Mouse (Mus musculus): Measurements from ENCODE around the gene Fez2.

Gene Fez2

DNA sequence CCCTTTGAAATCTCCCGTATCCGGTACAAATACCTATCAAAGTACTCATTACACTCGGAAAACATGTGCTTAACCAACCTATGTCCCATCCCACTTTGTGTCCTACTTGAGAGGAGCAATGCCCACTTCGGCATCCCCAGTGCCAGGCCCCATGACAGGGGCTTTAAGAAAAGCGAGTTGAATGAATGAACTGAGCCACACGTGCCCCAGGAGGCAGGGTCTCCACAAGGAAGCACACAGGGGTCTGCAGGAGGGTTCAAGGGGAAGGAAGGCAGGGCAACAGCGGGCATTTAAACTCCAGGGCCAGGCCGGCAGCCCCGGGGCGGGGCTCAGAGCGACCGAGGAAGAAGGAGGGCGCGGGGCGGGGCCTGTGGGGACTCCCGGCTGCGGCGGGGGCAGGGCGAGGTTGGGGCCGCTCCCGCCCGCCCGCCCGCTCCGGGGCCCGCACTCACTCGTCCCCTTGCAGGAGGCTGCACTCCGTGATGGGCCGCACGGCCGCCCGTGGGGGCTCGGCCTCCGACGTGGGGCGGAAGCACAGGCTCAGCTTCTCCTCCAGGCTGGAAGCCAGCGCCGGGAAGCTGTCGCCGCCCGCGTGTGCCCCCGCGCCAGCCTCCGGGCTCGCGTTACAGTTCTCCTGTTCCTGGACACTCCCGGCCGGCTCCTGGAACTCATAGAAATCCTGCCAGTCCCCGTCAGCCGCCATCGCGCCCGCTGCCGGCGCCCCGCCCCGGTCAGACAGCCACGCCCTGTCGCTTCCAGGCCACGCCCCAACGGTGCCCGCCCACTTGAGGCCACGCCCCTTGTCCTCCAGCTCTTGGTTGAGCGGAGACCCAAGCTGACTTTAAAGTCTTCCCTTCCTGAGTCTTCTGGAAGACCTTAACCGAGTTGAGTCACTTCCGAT, at the start of gene Fez2:
Gene Fez2, minus strand, starts transcription at position 772 of the 901 bp plus-strand sequence.
- DNase-seq (ENCODE audit: low read depth, low spot score), result peak; percentile 81

- DNase-seq (ENCODE audit: low read depth, low spot score), result no peak
Observed at GRCm38 (mm10) chr17:78465500-78465899, 47.5 kb upstream of the Fez2 start.

DNA sequence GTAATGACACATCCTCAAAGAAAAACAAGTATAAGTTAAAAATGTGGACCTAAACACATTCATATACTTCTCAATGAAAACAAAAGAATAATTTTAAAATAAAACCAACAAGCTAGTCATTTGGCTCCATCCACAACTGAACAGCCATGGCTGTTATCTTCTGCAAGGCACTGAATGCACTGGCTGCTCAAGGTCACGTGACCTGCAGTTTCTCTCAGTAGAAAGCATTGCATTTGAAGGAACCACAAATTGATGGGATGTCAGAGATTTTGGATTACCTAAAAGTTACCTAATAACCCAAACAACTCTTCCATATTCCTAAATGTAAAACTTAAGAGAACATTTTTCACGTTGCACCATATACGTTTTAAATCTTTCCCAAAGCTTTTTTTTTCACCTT, 47.1 kb upstream of the Fez2 start:
- DNase-seq (ENCODE audit: low read depth, low spot score), result no peak

DNA sequence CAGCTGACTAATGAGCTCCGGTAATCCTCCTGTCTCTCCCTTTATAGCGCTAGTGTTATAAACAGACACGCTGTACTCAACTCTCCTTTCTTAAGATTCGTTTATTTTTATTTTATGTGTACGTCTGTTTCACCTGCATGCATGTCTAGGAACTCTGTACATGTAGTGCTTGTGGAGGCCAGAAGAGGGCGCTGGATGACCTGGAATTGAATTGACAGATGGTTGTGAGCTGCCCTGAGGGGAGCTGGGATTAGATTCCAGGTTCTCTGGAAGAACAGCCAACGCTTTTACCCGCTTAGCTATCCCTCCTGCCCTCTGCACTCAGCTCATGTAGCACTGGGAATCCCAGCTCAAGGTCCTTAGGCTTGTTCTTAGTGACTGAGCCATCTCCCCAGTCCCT, 42.2 kb upstream of the Fez2 start:
- peak; percentile 21 for DNase-seq (ENCODE audit: low read depth, low spot score)

- DNase-seq (ENCODE audit: low read depth, low spot score), result no peak
Observed at GRCm38 (mm10) chr17:78455556-78455955, 37.6 kb upstream of the Fez2 start.

GRCm38 (mm10) chr17:78455114-78455513, 37.2 kb upstream of the Fez2 start:
- peak; percentile 67 for DNase-seq (ENCODE audit: low read depth, low spot score)

GRCm38 (mm10) chr17:78454189-78454977, 36.4 kb upstream of the Fez2 start:
- no peak for DNase-seq (ENCODE audit: low read depth, low spot score)

GRCm38 (mm10) chr17:78453529-78453928, 35.6 kb upstream of the Fez2 start:
- no peak for DNase-seq (ENCODE audit: low read depth, low spot score)

GRCm38 (mm10) chr17:78451886-78452285, 33.9 kb upstream of the Fez2 start:
- no peak for DNase-seq (ENCODE audit: low read depth, low spot score)

DNA sequence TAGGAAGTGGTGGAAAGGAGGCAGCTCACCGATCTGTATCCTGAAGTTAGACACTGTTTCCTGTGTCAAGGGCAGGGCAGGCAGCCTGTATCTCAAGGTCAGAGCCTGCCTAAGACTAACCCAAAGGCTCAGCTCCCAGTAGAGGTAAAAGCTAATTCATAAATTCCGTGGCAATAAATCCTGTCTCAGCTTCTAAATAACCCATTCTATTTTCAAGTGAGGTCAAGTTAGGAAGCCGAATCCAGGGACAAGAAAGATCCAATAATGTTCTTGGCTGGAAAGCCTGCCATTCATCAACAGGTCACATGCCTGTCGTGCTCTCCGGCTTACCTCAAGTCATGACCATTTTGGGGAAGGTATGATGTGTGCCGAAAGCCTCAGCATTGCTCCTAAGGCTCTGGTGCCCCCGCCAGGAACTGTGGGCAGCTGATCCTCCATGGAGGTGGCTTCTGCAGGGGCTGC, 33.4 kb upstream of the Fez2 start:
- DNase-seq (ENCODE audit: low read depth, low spot score), result no peak

DNA sequence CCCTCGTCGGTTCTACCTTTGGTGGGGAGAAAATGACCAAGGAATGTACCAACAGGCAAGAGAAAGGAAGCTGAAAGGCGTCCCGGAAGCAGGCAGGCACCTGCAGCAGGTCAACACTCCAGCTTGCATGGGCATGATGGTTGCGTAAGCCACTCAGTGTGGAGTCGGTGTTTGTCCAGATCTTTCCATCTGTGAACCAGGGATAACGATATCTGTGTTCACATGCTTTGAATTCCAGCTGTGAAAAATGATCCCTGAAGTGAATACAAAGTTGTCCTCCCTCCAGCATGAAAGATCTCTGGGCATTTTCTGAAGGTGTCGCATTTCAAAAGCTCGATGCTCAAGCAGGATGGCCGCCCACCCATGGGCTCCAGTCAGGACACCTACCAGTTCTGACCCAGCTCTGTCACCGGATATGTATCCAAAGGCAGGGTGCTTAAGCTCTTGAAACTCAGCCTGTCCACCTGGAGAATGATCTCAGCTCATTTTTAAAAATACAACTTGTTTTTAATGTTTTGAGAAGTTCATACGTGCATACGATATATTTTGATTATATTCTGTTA, 31.8 kb upstream of the Fez2 start:
- no peak for DNase-seq (ENCODE audit: low read depth, low spot score)

GRCm38 (mm10) chr17:78444826-78445225, 26.9 kb upstream of the Fez2 start:
- no peak for DNase-seq (ENCODE audit: low read depth, low spot score)

DNA sequence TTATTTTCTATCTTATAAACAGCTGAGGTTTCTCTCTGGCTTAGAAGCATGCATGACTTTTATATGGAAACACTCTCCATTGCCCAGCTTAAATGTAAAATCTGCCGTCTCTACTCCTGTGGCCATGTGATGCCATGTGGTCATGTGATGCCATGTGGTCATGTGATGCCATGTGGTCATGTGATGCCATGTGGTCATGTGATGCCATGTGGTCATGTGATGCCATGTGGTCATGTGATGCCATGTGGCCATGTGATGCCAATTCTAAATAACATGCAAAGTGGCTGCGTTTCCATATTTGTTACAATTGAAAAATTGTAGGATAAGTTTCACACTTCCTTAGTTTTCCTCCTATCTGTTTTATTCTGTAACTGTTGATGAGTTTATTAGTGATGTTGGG, 22.8 kb upstream of the Fez2 start:
- DNase-seq (ENCODE audit: low read depth, low spot score), result no peak

DNA sequence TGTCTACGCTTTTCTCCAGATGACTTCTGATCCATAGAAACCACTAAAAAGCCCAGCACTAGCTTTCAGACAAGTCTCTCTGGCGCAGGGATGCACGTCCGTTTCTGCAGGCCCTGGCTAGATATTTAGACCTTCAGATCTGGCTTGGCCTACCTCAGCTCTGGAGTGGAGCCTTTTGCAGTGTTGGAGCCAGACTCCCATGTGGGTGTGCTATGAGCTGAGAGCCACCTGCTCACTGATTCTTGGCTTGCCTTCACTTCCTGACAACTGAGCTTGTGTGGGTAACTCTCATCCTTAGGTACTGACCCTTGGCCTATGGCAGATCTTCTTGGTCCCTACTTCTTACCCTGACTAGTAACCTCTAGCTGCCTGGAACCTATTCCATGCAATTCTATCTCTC, 19.2 kb upstream of the Fez2 start:
- no peak for DNase-seq (ENCODE audit: low read depth, low spot score)

- DNase-seq (ENCODE audit: low read depth, low spot score), result no peak
Observed at GRCm38 (mm10) chr17:78435661-78436060, 17.7 kb upstream of the Fez2 start.

- DNase-seq (ENCODE audit: low read depth, low spot score), result peak; percentile 38
Observed at GRCm38 (mm10) chr17:78434746-78435145, 16.8 kb upstream of the Fez2 start.

GRCm38 (mm10) chr17:78430374-78430773, 12.4 kb upstream of the Fez2 start:
- peak; percentile 16 for DNase-seq (ENCODE audit: low read depth, low spot score)

DNA sequence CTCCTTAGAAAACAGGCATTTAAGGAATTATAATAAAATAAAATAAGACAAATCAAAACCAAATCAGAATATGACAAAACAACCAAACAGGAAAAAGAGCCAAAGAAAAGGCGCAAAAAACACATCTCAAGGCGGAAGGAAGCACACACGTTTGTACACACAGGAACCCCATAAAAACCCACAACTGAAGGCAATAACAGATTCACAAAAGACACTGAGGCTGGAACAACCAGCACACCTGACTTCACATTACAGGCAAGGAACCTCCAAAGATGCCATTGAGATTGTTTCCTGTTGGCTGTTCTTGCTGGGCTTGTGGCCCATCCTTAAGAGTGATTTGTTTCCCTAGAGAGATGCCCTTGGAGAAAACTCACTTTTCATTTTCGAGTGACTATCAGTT, 11.1 kb upstream of the Fez2 start:
- no peak for DNase-seq (ENCODE audit: low read depth, low spot score)

DNA sequence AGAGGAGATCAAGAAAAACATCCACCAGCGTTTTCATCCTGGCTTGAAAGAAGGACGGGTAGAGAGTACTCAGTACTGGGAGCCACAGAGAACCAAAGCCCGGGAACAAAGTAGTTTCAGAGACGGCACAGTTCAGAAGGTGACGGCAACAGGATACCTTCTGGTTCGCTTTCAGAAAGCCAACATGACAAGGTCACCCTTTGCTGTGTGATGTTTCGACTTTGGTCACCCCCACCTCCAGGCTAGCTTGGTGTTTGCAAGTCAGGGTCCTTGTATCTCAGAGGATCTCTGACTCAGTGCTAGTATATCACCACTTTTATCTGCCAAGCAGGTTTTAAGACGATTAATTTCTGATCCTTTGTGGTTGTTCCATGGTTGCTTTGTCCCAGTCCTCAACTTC, 7.1 kb upstream of the Fez2 start:
- no peak for DNase-seq (ENCODE audit: low read depth, low spot score)

- DNase-seq (ENCODE audit: low read depth, low spot score), result no peak
Observed at GRCm38 (mm10) chr17:78419216-78419615, 1.3 kb upstream of the Fez2 start.

DNA sequence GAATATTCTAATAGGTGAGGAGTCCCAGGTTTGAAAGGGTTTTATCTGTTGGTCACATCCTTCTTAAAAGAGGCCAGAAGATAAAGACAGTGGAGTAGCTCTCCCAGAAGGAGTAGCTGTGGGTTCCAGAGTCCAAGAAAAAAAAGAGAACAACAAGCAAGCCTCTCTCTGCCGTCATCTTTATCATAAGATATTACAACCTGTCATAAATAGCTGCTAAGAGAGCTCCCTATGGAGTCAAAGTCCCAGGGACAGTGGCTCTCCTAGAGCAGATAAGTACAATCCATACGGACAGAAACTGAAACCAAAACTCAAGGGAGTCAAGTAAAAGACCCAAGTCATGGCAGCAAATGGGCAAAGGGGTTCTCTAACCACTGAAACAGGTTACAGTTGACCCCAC, 2.7 kb downstream of the Fez2 start:
- DNase-seq (ENCODE audit: low read depth, low spot score), result no peak

GRCm38 (mm10) chr17:78409900-78410299, 8.1 kb downstream of the Fez2 start:
- DNase-seq (ENCODE audit: low read depth, low spot score), result no peak

All from ZHBTc4 (cell line).